Mouse (Mus musculus) T-helper 2 cell (primary cell): ENCODE measurements around the gene Uri1.

ENCODE experiments used
- in situ Hi-C: fragments of 300-600 bp; cut with MboI, MseI; formaldehyde crosslinking; loops from one replicate; pipeline ENCODE4 v1.15.1; 2025; ENCODE audit warnings: high pct_unique_total_duplicates

The Uri1 gene

DNA sequence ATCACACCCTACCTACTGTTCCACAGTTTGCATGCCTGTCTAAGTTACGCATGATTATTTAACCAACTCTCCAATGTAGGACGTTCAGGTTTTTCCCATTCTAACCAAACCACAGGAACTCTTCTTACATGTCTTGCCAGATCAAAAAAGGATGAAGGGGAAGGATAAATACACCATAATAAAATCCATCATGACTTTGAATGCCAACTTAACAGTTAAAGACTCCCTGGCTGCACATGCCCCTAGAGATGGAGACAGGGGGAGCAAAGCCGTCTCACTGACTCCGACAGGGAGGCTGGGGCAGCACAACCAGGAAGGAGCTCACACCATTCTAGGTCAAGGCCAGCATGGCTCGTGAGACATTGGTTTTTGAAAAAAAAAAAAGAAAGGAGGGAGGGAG, 8.0 kb downstream of the Uri1 start:
- in situ Hi-C loops: no loop called here

DNA sequence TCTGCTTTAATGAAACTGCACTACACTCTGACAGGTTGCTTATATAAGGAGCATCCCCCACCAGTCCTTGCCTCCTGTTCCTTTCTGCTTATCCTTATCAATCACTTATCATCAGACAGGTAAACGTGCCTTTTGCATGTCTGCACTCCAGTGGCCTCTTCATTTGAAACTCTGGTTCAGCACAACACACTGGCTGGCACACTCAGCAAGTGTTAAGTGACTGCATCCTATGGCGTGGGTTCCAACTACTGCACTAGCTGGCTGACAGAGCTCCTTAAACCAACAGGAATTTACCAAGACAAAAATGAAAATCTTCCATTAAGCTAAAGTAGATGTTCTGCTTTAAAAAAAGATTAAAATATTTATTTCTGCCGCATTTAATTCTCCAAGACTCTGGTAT, 9.4 kb downstream of the Uri1 start:
- in situ Hi-C loops: no loop called here

DNA sequence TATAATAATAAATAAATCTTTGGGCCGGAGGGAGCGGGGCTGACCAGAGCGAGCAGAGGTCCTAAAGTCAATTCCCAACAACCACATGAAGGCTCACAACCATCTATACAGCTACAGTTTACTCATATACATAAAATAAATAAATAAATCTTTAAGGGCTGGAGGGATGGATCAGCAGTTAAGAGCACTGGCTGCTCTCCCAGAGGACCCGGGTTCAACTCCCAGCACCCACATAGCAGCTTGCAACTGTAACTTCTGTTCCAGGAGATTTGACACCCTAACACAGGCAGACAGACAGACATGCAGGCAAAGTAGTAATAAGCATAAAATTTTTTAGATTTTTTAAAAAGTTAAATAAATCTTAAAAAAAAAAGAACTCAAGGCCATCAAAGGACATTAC, 10.5 kb downstream of the Uri1 start:
- in situ Hi-C loops: no loop called here

DNA sequence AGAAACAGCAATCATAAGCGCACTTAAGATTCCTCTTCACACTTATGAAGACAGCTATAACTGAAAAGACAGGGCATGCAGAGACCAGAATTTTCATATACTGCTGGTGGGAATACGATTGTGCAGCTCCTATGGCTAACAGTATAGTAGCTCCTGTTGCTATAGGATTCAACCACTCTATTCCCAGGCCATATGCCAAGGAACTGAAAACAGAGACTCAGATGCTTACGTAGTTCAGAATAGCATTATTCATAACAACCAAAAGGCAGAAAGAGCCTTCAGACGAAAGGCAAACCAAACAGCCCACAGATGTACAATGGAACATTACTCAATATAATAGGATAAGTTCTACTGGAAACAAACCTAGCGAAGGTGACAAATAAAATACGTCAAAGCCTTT, 15.0 kb downstream of the Uri1 start:
- in situ Hi-C loops: no loop called here

DNA sequence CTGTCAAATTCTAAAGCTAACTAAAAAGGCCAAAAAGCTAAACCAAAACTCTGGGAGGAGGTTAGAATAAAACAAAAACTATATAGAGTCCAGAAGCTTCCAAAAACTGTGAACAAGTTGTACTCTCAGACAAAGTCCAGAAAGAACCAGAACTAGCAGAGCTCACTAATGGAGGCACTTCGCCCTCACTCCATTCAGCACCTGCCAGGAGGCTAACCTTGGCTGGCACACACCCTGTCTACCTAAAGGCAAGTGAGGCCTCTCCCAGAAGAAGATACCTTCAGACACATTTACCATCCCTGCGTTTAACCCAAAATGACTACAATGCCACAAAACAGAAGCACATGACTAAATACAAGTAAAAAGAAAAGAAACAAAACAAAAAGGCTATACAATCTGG, 20.9 kb downstream of the Uri1 start:
- in situ Hi-C loops: no loop called here

DNA sequence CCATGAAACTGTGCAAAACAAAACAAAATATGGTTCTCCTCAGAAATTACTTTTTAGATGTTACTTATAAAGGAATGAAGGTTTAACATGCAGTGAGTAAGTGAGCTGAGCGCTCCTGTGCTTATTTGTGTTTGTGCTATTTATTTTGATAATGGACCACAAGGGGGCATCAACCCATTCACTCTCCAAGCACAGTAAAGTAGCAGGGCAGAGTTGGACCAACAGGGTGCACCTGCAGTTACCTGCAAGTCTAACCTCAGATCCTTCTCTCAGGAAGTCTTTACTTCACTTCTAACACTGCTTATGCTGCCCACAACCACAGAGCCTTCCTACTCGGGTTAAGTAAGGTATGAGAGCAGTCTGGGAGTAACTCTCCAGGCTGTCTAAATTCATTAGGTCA, 23.7 kb downstream of the Uri1 start:
- in situ Hi-C loops: no loop called here

DNA sequence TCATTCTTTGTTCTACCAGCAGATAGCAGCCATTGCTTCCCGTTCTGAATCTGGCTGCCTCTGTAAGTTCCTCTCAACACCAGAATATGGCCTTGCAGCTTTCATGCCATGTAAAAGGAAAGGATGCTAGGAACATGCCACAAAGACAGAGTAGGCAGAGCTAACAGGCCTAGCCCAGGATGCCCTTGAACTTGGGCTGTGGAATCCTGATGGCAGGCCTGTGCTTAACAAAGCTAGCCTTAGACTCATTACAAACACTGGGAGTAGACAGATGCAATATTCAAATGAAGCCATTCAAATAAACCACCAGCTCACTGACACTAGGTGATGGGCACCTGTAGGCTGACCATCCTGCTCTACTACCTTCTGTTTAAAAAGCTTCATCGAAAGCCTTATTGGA, 30.5 kb downstream of the Uri1 start:
- in situ Hi-C loops: no loop called here

DNA sequence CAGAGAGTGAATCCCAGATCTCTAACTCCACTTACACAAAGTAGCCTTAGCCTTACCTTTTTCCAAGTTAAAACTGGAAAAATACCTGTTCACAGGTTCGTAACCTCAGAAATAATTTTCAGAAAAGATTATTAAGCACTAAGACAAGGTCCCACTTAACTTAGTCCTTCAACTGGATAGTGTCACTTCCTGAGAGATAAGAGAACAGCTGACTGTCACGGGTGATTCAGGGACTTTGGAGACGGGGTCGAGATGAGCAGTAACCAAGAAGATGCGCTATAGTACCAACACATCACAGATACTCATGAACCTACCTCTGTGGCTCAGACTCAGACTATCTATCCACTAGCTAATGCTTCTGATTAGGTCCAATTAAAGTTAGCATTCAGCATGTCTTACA, 38.5 kb downstream of the Uri1 start:
- in situ Hi-C loops: no loop called here

DNA sequence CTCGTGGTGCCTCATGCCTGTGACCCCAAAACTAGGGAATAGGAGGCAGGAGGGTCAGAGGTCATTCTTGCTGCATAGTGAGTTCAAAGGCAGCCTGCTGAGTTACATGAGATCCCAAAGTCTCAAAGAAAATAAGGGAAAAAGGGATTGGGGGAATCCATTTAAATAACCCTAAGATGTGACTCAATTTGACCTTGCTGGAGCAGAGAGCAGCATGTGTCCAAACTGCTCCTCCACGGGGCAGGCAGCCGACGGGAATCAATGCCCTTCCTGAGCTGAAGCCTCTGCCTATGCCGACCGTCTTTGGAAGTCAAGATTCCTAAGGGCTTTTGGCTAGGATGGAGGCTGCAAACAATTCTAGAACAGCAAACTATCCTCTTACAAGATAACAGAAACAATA, 39.9 kb downstream of the Uri1 start:
- in situ Hi-C loops: no loop called here

DNA sequence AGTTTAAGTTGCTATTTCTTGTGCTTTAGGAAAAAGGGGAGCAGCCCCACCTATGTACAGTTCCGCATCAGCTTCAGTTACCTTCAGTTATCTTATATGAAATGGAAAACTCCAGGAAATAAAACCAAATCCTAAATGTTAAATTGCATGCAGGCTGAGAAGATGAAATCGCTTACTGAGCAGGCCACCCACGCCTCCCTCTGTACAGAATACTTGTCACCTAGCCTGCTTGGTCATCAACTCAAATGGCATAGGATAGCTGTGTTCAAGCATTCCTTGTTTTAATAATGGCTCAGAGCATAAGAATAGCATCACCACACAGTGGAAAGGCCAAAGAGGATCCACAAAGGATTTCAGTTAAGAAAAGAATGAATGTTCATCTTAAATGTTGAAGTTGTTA, 43.6 kb downstream of the Uri1 start:
- in situ Hi-C loops: no loop called here

DNA sequence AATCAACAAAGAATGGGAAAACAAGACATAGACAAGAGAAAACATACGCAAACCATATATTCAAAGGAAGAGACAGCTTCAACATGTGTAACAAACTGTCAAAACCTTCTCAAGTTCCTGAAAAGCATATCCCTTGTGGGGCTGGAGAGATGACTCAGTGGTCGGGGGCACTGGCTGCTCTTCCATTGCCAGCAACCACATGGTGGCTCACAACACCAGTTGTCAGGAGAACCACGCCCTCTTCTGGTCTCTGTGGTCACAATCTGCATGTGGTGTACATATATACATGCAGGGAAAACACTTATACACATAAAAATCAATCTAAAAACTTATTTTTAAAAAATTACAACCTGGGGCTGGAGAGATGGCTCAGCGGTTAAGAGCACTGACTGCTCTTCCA, 44.9 kb downstream of the Uri1 start:
- in situ Hi-C loops: no loop called here

DNA sequence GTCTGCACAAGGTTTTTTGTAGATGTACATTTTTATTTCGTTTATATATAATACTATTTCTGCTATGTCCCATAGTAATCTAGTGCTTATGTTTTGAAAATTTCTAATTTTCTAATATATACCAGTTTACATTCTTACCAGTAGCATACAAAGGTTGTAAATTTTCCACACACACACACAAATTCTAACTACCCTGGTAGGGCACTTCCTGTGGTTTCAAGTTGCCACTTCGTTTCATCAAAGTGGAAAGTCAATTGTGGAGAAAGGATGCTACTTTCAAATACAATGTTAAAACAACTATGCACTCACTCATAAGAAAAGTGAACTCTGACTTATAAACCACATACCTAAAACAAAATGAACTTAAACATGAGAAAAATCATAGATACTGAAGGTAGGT, 45.7 kb downstream of the Uri1 start:
- in situ Hi-C loops: no loop called here

DNA sequence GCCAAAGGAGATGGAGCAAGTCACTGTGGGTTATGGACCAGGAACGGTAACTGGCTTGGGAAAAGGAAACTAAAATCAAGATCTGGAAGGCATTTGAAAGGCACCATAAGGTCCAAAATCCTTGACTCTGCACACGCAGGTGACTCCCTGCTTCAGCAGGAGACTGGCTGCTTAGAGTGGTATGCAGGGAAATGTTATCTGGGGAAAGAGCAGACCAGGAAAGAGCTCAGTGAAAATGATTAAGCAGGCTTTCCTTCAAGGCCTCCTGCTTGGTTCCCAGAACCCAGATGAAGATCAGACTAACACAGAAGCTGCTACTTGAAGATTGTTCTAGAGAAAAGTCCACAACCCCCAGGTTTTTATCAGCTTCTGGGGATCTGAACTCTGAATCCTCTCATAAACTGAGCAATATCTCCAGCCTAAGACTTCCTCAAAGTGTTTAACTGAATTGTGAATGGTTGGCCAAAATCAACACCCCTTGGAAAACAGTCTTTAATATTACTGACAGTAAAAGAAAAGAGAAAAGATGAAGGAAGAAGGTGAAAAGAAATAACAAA, 50.3 kb downstream of the Uri1 start:
- in situ Hi-C loops: no loop called here

DNA sequence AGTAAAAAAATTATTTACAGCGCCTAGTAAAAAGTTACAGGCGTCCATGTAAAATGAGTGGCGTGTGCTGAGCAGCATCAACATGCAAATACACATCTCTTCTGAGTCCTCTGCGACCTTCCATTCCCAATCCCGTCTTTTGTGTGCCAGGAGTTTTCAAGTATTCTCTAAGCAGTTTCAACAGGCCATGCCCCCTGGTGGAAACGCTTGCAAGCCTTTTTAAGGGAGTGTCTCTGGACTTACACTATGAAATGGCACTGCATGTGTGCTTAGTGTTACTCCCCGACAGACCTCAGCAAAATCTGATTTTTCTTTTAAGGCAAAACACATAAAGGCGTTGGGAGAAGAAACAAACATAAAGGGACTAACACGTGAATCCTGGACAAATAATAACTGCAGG, 50.8 kb downstream of the Uri1 start:
- in situ Hi-C loops: no loop called here

DNA sequence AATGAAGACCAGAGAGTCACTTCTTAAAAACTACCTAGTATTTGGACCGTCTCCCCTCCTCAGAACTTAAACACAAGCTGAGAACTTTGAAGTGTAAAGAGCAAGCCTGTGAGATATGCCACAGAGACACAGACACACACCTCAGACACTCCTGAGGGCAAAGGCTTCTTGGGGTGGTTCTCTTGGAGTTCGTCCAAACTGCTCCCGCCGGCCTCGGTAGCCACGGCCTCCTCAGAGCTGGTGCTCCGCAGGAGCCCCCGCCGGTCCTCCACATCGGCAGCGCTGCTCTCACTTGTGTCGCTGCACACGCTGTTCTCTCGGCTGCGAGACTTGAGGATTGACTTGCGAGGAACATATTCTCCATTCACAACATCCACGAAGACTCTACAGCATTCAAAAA, 61.0 kb downstream of the Uri1 start:
- in situ Hi-C loops: no loop called here

DNA sequence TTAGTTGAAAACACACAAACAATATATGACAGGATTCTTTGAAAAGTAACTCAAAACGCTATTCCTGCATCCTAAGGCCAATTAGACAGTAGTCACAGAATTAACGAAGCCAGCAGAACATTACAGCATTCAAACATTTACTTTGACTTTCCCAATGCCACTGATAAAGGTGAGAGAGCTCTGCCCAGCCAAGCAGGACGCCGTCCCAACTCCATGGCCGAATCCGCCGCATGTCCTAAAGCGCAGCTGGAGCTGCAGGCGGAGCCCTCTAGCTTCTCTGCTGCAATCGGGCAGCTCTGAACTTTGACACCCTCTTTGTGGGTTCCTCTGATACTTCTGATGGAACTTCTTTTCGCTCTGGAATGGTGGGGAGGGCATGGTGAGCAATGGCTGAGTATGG, 62.1 kb downstream of the Uri1 start:
- in situ Hi-C loops: no loop called here

DNA sequence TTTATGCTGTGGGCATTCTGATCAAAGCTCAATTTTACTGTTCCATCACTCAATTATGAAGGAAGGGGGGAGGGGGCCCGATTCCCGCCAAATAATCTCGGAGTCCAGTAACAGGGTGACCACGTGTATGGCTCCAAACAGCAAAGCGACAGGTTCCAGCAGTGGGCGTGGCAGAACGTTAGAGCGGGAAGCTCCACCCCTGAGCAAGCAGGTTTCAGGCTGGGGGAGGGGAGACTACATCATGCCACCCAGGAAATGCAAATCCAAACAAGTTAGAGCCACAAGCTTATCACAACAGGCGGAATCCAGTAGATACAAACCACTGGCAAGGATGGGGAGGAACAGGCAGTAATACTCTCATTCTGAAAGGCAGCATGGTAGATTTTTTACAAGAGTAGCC, 71.5 kb downstream of the Uri1 start:
- in situ Hi-C loops: no loop called here

DNA sequence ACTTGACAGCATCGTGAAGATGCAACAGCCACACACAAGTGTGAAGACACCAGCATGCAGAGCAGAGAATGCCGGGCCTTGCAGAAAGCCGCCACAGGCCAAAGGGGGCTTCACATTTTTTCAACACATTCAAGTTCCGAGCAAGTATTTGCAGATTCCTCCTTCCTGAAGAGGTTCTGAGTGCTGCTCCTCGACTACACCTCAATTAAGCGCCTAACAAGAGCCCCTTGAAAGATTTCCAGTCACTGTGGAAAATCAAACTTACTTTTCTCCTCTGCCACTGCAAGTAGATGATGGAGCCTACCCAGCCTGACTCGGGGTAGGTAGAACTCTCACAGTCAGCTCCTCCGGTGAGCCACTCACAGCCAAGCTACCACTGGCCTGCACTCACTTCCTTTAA, 86.9 kb downstream of the Uri1 start:
- in situ Hi-C loops: loop anchor here (25.0 kb wide), 1 partner anchor 549 kb away; no protein-coding TSS in a partner anchor

DNA sequence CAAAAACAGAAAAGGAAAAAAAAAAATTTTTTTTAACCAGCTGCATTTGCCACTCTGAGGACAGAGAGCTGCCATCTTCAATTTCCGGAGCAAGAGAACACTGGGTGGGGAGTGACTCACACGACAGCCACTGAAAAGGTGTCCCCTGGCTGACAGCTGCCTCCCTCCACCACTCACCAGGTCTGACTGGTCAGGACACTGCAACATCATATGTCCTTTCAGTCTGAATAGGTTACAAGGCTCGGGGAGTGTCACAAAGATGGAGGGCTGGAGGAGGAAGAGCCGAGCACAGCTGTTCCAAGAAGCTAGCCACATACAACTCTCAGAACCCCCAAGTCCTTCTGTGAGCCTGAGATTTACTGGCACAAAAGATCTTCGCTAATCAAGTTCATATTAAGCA, 87.6 kb downstream of the Uri1 start:
- in situ Hi-C loops: loop anchor here (25.0 kb wide), 1 partner anchor 548 kb away; no protein-coding TSS in a partner anchor

DNA sequence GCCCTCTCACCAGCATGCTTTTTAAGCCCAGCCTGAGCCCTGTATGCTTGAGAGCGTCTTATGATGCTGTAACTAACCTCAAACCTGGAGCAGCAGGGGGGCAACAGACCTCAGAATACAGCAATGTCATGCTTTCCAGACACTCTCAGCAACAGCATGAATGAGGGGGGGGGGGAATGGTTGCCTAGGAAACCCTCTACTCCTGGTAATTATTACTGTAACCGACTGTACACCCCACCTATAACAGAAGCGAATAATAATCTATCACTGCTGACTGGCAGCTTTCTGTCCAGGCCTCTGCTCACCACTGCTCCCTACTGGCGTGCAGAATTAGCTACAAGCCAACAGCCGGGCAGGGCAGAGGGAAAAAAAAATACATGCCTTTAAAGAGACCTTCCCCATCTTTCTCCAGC, 88.6 kb downstream of the Uri1 start:
- in situ Hi-C loops: loop anchor here (25.0 kb wide), 1 partner anchor 547 kb away; no protein-coding TSS in a partner anchor

DNA sequence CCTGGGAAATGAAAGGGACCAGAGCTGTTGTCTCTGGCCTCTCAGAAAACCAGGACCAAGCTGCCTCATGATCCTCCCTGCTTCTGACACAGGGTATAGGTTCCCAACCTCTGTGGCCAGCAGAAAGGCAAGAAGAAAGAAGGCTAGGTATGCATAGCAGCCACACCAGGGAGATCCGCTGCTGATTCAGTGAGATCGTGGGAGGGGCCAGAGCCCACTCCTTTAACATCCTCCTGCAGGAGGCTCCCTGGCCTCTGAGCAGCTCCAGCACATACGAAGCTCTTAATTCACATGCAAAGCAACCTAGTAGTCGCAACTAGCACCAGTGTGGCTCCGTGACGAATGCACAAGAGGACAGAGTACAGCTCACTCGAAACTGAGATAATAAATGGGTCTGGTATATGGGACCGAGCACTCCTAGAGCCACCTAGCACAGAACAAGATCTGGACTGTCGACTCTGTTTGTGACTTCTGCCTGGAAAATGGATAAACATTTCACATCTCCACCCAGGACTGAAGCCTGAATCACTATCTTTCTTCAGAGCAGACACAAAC, 89.5 kb downstream of the Uri1 start:
- in situ Hi-C loops: loop anchor here (25.0 kb wide), 1 partner anchor 547 kb away; no protein-coding TSS in a partner anchor

DNA sequence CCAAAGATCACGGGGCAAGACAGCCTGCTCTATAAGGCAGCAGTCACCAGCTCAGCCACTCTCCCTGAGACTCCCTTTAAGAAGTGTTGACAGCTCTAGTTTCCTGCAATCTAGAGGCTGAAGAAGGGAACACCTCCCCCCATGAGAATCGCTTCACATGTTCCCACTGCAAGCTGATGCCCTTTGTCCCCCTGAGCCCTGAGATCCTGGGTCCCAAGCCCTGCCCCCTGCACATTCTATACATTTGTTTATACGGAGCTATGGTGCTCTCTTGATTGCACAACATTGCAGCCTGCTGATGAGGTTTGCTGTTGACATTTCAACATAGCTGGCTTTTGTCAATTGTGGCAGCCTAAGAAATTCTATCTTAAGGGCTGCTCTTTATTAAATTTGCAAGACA, 91.7 kb downstream of the Uri1 start:
- in situ Hi-C loops: loop anchor here (25.0 kb wide), 1 partner anchor 544 kb away; no protein-coding TSS in a partner anchor

DNA sequence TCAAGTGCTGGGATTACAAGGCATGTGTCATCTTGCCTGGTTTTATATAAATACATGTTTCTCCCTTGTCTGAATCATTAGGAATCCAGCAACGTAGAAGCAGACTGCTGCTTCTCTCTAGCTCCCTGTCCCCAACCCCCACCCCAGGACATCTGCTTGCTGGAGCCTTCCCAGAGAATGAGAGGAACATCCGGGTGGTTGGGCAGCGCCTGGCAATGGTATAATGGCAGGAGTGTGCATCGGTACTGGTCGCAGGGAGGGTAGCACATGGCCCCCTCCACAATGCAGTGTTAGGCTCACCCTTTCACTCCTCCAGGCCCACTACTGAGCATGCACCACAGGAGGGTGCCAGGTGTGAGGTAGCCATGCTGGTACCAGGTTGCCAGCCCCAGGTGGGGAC, 93.6 kb downstream of the Uri1 start:
- in situ Hi-C loops: loop anchor here (25.0 kb wide), 1 partner anchor 542 kb away; no protein-coding TSS in a partner anchor

DNA sequence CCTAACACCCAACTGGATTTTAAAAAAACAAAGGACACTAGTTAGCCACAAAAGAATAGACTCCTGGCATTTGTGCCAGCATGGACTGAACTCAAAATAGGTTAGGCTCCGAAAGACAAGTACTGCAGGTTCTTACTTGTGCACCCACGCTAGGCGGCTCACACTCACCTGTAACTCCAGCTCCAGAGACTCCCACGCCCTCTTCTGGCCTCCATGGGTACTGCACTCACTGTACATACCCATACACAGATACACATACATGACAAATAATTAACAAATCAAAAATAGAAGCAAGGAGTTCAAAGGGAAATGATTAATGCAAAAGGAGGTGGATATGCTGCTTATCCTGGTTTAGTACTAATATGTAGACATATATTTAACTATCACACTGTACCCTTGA, 100.4 kb downstream of the Uri1 start:
- in situ Hi-C loops: no loop called here
